Mouse (Mus musculus) T-helper 1 cell (primary cell): ENCODE measurements around the gene Tmem26.
"Not testable (repeated sequence)": the region's sequence is repeated elsewhere in the genome, so short reads cannot be mapped to it uniquely, and the experiment has no call there.

Experiments used
- in situ Hi-C: fragments of 300-600 bp; cut with MboI, MseI; formaldehyde crosslinking; loops from one replicate; pipeline ENCODE4 v1.15.1; 2025; ENCODE audit warnings: high pct_unique_total_duplicates

Tmem26 gene

GRCm38 (mm10) chr10:68723568-68724360 lies at the start of gene Tmem26:
Gene Tmem26 (plus strand): TSS chr10:68723646.
- in situ Hi-C loops: no loop called here

- in situ Hi-C loops: no loop called here
Observed at GRCm38 (mm10) chr10:68678678-68679077, 44.8 kb upstream of the Tmem26 start.

GRCm38 (mm10) chr10:68681233-68681632 lies 42.2 kb upstream of the Tmem26 start:
- in situ Hi-C loops: no loop called here

- in situ Hi-C loops: no loop called here
Observed at GRCm38 (mm10) chr10:68685510-68685909, 37.9 kb upstream of the Tmem26 start.

- in situ Hi-C loops: no loop called here
Observed at GRCm38 (mm10) chr10:68691116-68691515, 32.3 kb upstream of the Tmem26 start.

GRCm38 (mm10) chr10:68692401-68692800 lies 31.0 kb upstream of the Tmem26 start:
- in situ Hi-C loops: no loop called here

- in situ Hi-C loops: no loop called here
Observed at GRCm38 (mm10) chr10:68695760-68696336, 27.6 kb upstream of the Tmem26 start.

GRCm38 (mm10) chr10:68704268-68704667 lies 19.2 kb upstream of the Tmem26 start:
- in situ Hi-C loops: no loop called here

- in situ Hi-C loops: no loop called here
Observed at GRCm38 (mm10) chr10:68705471-68706036, 17.9 kb upstream of the Tmem26 start.

GRCm38 (mm10) chr10:68707014-68707852 lies 16.2 kb upstream of the Tmem26 start:
- in situ Hi-C loops: no loop called here

- in situ Hi-C loops: no loop called here
Observed at GRCm38 (mm10) chr10:68712926-68713325, 10.5 kb upstream of the Tmem26 start.

GRCm38 (mm10) chr10:68714302-68714701 lies 9.1 kb upstream of the Tmem26 start:
- in situ Hi-C loops: no loop called here

GRCm38 (mm10) chr10:68715396-68715795 lies 8.1 kb upstream of the Tmem26 start:
- in situ Hi-C loops: no loop called here

GRCm38 (mm10) chr10:68718375-68718774 lies 5.1 kb upstream of the Tmem26 start:
- in situ Hi-C loops: no loop called here

GRCm38 (mm10) chr10:68720887-68721400 lies 2.5 kb upstream of the Tmem26 start:
- in situ Hi-C loops: no loop called here

- in situ Hi-C loops: no loop called here
Observed at GRCm38 (mm10) chr10:68723015-68723414, 431 bp upstream of the Tmem26 start.

GRCm38 (mm10) chr10:68724361-68724720 lies 895 bp downstream of the Tmem26 start:
- in situ Hi-C loops: no loop called here

GRCm38 (mm10) chr10:68727464-68727863 lies 4.0 kb downstream of the Tmem26 start:
- in situ Hi-C loops: no loop called here

GRCm38 (mm10) chr10:68735621-68736020 lies 12.2 kb downstream of the Tmem26 start:
- in situ Hi-C loops: no loop called here

GRCm38 (mm10) chr10:68737391-68737790 lies 13.9 kb downstream of the Tmem26 start:
- in situ Hi-C loops: no loop called here

- in situ Hi-C loops: not testable (repeated sequence)
Observed at GRCm38 (mm10) chr10:68738981-68739380, 15.5 kb downstream of the Tmem26 start.

- in situ Hi-C loops: no loop called here
Observed at GRCm38 (mm10) chr10:68740251-68740650, 16.8 kb downstream of the Tmem26 start.
